Mouse (Mus musculus) liver, adult 2 months (tissue): Measurements from ENCODE around the gene Ttn.

Source experiments
- CTCF ChIP-seq: fragments of 200-500 bp; IDR thresholded peaks from 2 replicates; pipeline ENCODE4 v1.5.1; 2011; ENCODE audit warnings: low read depth, low read length, control low read depth
- POLR2A ChIP-seq: fragments of 200-500 bp; IDR thresholded peaks from 2 replicates; pipeline ENCODE4 v1.6.1; 2011; ENCODE audit warnings: low read length, control low read depth; ENCODE audit not compliant: insufficient read depth; ENCODE audit errors: extremely low read depth

DNA sequence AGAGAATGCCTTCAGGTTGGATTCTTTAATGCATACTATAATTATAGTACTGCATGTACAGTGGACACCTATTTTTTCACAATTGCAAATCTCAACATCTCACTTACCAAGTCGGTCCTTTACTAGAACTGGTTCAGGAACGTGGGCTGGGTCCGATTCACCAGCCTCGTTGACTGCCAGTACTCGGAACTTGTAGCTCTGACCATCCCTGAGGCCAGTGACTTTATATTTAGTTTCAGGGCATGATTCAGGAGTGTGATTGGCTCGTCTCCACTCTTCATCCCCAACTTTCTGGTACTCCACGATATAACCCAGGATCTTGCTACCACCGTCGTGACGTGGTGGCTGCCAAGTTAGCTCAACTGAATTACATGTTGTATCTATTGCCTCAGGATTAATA lies 212.5 kb downstream of the Ttn start:
- TF ChIP-seq CTCF (no peak), POLR2A (no peak)
